Mouse (Mus musculus): ENCODE results near the gene Cib4. TPM values are rescaled to one million over a fixed set of nuclear protein-coding genes. Genes with fewer than 3 reads are reported as not detected.

Gene Cib4
- polyA plus RNA-seq, 1 experiment from 2014 or later: not detected

- 82% methylated on average over 5 of the region's 5 CpGs for WGBS
- no peak for ATAC-seq
- Histone ChIP-seq H3K9me3 (ENCODE audit: control insufficient read depth, low read length) (no peaks in the 10 kb centered on the region), H3K9ac (replicated peaks; ENCODE audit: low read depth, low read length) (no peak overlapping the region), H3K36me3 (ENCODE audit: control insufficient read depth, insufficient read depth) (no peaks in the 10 kb centered on the region), H3K27me3 (replicated peaks; ENCODE audit: control insufficient read depth, insufficient read depth, low read length) (no peaks in the 10 kb centered on the region), H3K4me3 (replicated peaks; ENCODE audit: low read length) (no peak overlapping the region), H3K4me2 (ENCODE audit: low read length) (no peak overlapping the region), H3K4me1 (replicated peaks; ENCODE audit: control insufficient read depth, insufficient read depth, low read length) (no peaks in the 10 kb centered on the region), H3K27ac (ENCODE audit: low read length) (no peak overlapping the region)
Measured at GRCm38 (mm10) chr5:30484591-30484990, 61.0 kb downstream of the Cib4 start.

GRCm38 (mm10) chr5:30483533-30483932 lies 62.1 kb downstream of the Cib4 start:
- H3K9ac ChIP-seq (replicated peaks; ENCODE audit: low read depth, low read length): no peak overlapping the region
- H3K4me3 ChIP-seq (replicated peaks; ENCODE audit: low read length): no peak overlapping the region
- H3K27me3 ChIP-seq (replicated peaks; ENCODE audit: control insufficient read depth, insufficient read depth, low read length): no peaks in the 10 kb centered on the region
- H3K9me3 ChIP-seq (ENCODE audit: control insufficient read depth, low read length): no peaks in the 10 kb centered on the region
- no peak overlapping the region for H3K4me2 ChIP-seq (ENCODE audit: low read length)
- no peak overlapping the region for H3K27ac ChIP-seq (ENCODE audit: low read length)
- no peaks in the 10 kb centered on the region for H3K36me3 ChIP-seq (ENCODE audit: control insufficient read depth, insufficient read depth)
- no peak for ATAC-seq
- WGBS: 86% methylated on average over 8 of the region's 8 CpGs
- H3K4me1 ChIP-seq (replicated peaks; ENCODE audit: control insufficient read depth, insufficient read depth, low read length): no peaks in the 10 kb centered on the region

DNA sequence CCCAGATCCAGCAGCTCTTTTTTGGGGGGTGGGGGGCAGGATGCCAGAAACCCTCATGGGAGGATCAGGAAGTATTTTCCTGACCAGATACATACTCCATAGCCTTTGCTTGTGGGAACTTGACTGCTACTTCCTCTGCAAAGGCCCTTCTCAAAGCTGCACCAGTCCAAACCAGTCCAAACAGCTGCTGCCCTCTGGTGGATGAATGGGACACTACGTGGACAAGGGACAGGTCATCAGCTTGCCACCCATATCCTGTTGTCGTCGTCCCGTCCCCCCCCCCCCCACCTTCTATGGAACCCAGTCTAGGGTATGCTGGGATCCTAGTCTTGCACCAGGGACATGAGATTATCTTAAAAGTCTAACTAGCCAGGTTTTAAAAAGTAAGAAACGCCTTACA lies 63.3 kb downstream of the Cib4 start:
- Histone ChIP-seq H3K27ac (ENCODE audit: low read length) (no peak overlapping the region), H3K4me1 (replicated peaks; ENCODE audit: control insufficient read depth, insufficient read depth, low read length) (no peaks in the 10 kb centered on the region), H3K36me3 (ENCODE audit: control insufficient read depth, insufficient read depth) (no peaks in the 10 kb centered on the region), H3K27me3 (replicated peaks; ENCODE audit: control insufficient read depth, insufficient read depth, low read length) (no peaks in the 10 kb centered on the region), H3K9ac (replicated peaks; ENCODE audit: low read depth, low read length) (no peak overlapping the region), H3K4me3 (replicated peaks; ENCODE audit: low read length) (no peak overlapping the region), H3K4me2 (ENCODE audit: low read length) (no peak overlapping the region), H3K9me3 (ENCODE audit: control insufficient read depth, low read length) (no peaks in the 10 kb centered on the region)
- WGBS: 29% methylated on average over 2 of the region's 5 CpGs
- ATAC-seq: 0 out of 2 replicates have a peak, but pooled peaks have one; percentile 26

- Histone ChIP-seq H3K4me3 (replicated peaks; ENCODE audit: low read length) (no peak overlapping the region), H3K27me3 (replicated peaks; ENCODE audit: control insufficient read depth, insufficient read depth, low read length) (no peaks in the 10 kb centered on the region), H3K4me1 (replicated peaks; ENCODE audit: control insufficient read depth, insufficient read depth, low read length) (no peaks in the 10 kb centered on the region), H3K36me3 (ENCODE audit: control insufficient read depth, insufficient read depth) (no peaks in the 10 kb centered on the region), H3K9ac (replicated peaks; ENCODE audit: low read depth, low read length) (no peak overlapping the region), H3K27ac (ENCODE audit: low read length) (no peak overlapping the region), H3K9me3 (ENCODE audit: control insufficient read depth, low read length) (no peaks in the 10 kb centered on the region), H3K4me2 (ENCODE audit: low read length) (no peak overlapping the region)
- ATAC-seq: no peak
- WGBS: 41% methylated on average over 10 of the region's 10 CpGs
Measured at GRCm38 (mm10) chr5:30476534-30476933, 69.1 kb downstream of the Cib4 start.

DNA sequence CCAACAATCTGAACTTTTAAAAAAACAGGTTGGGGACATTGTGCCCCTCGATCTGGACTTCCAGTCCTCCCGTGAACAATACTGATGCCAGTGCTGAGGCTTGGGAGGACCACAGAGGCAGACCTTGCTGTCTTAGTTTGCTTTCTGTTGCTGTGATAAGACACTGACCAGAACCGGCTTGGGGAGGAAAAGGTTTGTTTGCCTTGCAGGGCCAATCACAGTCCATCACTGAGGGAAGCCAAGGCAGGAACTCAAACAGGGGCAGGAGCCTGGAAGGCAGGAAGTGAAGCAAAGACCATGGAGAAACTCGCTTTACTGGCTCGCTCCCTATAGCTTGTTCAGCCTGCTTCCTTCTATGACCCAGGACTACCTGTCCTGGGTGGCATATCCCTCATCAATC lies 73.5 kb downstream of the Cib4 start:
- H3K9ac ChIP-seq (replicated peaks; ENCODE audit: low read depth, low read length): no peak overlapping the region
- no peak overlapping the region for H3K4me3 ChIP-seq (replicated peaks; ENCODE audit: low read length)
- H3K27me3 ChIP-seq (replicated peaks; ENCODE audit: control insufficient read depth, insufficient read depth, low read length): no peaks in the 10 kb centered on the region
- ATAC-seq: no peak
- H3K36me3 ChIP-seq (ENCODE audit: control insufficient read depth, insufficient read depth): no peaks in the 10 kb centered on the region
- H3K4me1 ChIP-seq (replicated peaks; ENCODE audit: control insufficient read depth, insufficient read depth, low read length): peaks cover 4% of the 10 kb centered on the region
- no peaks in the 10 kb centered on the region for H3K9me3 ChIP-seq (ENCODE audit: control insufficient read depth, low read length)
- no peak overlapping the region for H3K27ac ChIP-seq (ENCODE audit: low read length)
- H3K4me2 ChIP-seq (ENCODE audit: low read length): no peak overlapping the region
- 88% methylated on average over 5 of the region's 5 CpGs for WGBS

DNA sequence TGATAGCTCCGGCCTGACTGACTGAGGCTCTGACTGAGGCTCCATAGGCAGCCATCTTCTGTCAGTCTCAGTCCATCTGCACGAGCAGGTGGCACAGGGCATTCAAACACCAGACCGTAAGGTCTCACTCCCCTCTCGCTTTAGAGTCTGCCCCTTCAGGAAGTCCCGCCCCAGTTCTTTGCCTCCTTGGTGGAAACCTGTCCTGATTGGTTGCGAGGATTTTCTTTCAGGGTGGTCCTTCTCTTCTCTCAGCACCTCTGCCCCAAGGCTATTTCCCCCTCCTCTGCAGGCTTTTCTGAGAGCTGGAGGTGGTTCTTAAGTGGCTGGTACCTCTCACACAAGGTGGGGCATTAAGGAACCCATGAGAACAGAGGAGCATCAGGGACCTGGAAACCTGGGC lies 75.2 kb downstream of the Cib4 start:
- no peak for ATAC-seq

DNA sequence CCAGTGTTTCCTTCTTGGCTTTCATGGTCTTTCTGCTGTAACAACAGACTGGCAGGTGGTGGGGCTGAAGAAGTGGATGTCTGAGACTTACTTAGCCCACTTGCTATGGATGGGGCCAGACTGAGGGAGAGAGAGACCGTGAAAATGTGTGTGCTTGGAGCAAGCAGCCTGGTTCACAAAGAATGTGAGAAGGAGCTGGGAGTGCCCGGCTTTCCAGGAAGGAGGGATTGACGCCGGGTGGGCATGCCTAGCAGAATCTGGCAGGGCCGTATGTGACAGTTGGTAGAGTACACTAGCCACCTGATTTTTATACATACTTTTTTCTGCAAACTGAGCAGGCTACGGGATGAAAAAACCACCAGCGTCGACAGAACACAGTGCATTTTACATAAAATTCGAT lies 79.3 kb downstream of the Cib4 start:
- Histone ChIP-seq H3K9ac (replicated peaks; ENCODE audit: low read depth, low read length) (peak overlapping the region; percentile 42; the same call in 1 of the 2 replicates), H3K27me3 (replicated peaks; ENCODE audit: control insufficient read depth, insufficient read depth, low read length) (0 out of 2 replicates have a peak, but pooled peaks cover 3% of the 10 kb centered on the region), H3K4me2 (ENCODE audit: low read length) (peak overlapping the region; percentile 60), H3K4me3 (replicated peaks; ENCODE audit: low read length) (peak overlapping the region; percentile 39), H3K36me3 (ENCODE audit: control insufficient read depth, insufficient read depth) (no peaks in the 10 kb centered on the region), H3K4me1 (replicated peaks; ENCODE audit: control insufficient read depth, insufficient read depth, low read length) (peaks cover 25% of the 10 kb centered on the region), H3K27ac (ENCODE audit: low read length) (peak overlapping the region; percentile 9), H3K9me3 (ENCODE audit: control insufficient read depth, low read length) (no peaks in the 10 kb centered on the region)
- peak; percentile 65 for ATAC-seq
- WGBS: 25% methylated on average over 9 of the region's 9 CpGs

More for the DNA sequence above, 75.2 kb downstream of the Cib4 start:
- H3K27me3 ChIP-seq (replicated peaks; ENCODE audit: control insufficient read depth, insufficient read depth, low read length): 0 out of 2 replicates have a peak, but pooled peaks cover 2% of the 10 kb centered on the region
- 50% methylated on average over 6 of the region's 6 CpGs for WGBS
- H3K27ac ChIP-seq (ENCODE audit: low read length): no peak overlapping the region
- no peaks in the 10 kb centered on the region for H3K9me3 ChIP-seq (ENCODE audit: control insufficient read depth, low read length)
- H3K4me1 ChIP-seq (replicated peaks; ENCODE audit: control insufficient read depth, insufficient read depth, low read length): peaks cover 17% of the 10 kb centered on the region
- H3K4me2 ChIP-seq (ENCODE audit: low read length): no peak overlapping the region
- H3K9ac ChIP-seq (replicated peaks; ENCODE audit: low read depth, low read length): no peak overlapping the region
- no peaks in the 10 kb centered on the region for H3K36me3 ChIP-seq (ENCODE audit: control insufficient read depth, insufficient read depth)
- H3K4me3 ChIP-seq (replicated peaks; ENCODE audit: low read length): no peak overlapping the region

DNA sequence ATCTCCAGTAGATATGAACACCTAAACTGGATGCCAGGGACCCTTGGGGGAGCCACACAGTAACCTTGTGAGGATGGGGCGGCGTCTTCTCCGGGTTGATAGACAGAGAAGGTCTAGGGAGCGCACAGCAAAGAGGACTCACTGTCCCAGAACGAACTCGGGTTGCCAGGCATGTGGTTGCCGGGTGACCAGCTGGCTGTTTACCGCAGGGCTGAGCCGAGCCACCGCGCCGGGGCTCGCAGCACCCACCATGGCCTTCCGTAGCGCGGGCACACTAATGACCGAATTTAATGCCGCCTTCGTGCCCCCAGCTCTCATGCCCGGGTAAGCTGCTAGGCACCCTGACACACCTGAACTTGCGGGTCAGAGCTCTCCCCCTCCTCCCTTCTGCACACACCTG lies 79.8 kb downstream of the Cib4 start, which contains the start of gene 1700001C02Rik:
Gene 1700001C02Rik, plus strand, starts transcription at position 187 of the 400 bp plus-strand sequence.
- Histone ChIP-seq H3K27ac (ENCODE audit: low read length) (peak within 1 kb of the TSS; percentile 9), H3K9ac (replicated peaks; ENCODE audit: low read depth, low read length) (peak within 1 kb of the TSS; percentile 42; the same call in 1 of the 2 replicates), H3K27me3 (replicated peaks; ENCODE audit: control insufficient read depth, insufficient read depth, low read length) (0 out of 2 replicates have a peak, but pooled peaks cover 3% of the 10 kb centered on the region), H3K4me3 (replicated peaks; ENCODE audit: low read length) (peak within 1 kb of the TSS; percentile 39), H3K9me3 (ENCODE audit: control insufficient read depth, low read length) (no peaks in the 10 kb centered on the region), H3K36me3 (ENCODE audit: control insufficient read depth, insufficient read depth) (no peaks in the 10 kb centered on the region), H3K4me1 (replicated peaks; ENCODE audit: control insufficient read depth, insufficient read depth, low read length) (peaks cover 28% of the 10 kb centered on the region), H3K4me2 (ENCODE audit: low read length) (peak within 1 kb of the TSS; percentile 60)
- peak; percentile 15 for ATAC-seq
- WGBS: 16% methylated on average over 21 of the region's 21 CpGs

DNA sequence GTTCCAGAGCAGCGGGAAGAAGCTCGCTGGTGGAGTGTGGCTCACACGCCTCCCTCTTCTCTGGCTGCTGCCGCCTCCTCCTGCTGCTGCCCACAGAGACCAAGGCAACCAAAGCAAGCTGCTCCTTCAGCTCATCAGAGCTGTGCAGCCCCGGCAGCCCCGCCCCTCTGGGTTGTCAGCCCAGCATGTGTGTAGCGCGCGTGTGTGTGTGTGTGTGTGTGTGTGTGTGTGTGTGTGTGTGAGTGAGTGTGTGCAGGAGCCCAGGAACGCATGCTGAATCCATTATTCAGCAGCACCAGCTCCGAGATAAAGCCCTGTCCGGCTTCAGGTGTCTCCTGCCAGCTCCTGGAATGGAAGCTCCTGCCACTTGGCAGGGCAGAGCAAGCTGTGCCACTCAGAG lies 83.8 kb downstream of the Cib4 start, which contains the start of gene Otof:
Gene Otof, minus strand, starts transcription at position 112 of the 400 bp plus-strand sequence.
- peak; percentile 89 for ATAC-seq
- peaks cover 22% of the 10 kb centered on the region for H3K4me1 ChIP-seq (replicated peaks; ENCODE audit: control insufficient read depth, insufficient read depth, low read length)
- no peaks in the 10 kb centered on the region for H3K9me3 ChIP-seq (ENCODE audit: control insufficient read depth, low read length)
- H3K4me2 ChIP-seq (ENCODE audit: low read length): peak within 1 kb of the TSS; percentile 43
- H3K36me3 ChIP-seq (ENCODE audit: control insufficient read depth, insufficient read depth): no peaks in the 10 kb centered on the region
- H3K4me3 ChIP-seq (replicated peaks; ENCODE audit: low read length): peak within 1 kb of the TSS; percentile 13; the same call in 1 of the 2 replicates
- H3K9ac ChIP-seq (replicated peaks; ENCODE audit: low read depth, low read length): peak within 1 kb of the TSS; percentile 32
- 15% methylated on average over 12 of the region's 12 CpGs for WGBS
- 0 out of 2 replicates have a peak, but pooled peaks cover 3% of the 10 kb centered on the region for H3K27me3 ChIP-seq (replicated peaks; ENCODE audit: control insufficient read depth, insufficient read depth, low read length)
- H3K27ac ChIP-seq (ENCODE audit: low read length): no peak within 1 kb of the TSS

- Histone ChIP-seq H3K9me3 (ENCODE audit: control insufficient read depth, low read length) (no peaks in the 10 kb centered on the region), H3K4me2 (ENCODE audit: low read length) (no peak overlapping the region), H3K4me3 (replicated peaks; ENCODE audit: low read length) (no peak overlapping the region), H3K4me1 (replicated peaks; ENCODE audit: control insufficient read depth, insufficient read depth, low read length) (peaks cover 11% of the 10 kb centered on the region), H3K27me3 (replicated peaks; ENCODE audit: control insufficient read depth, insufficient read depth, low read length) (no peaks in the 10 kb centered on the region), H3K9ac (replicated peaks; ENCODE audit: low read depth, low read length) (no peak overlapping the region), H3K36me3 (ENCODE audit: control insufficient read depth, insufficient read depth) (no peaks in the 10 kb centered on the region), H3K27ac (ENCODE audit: low read length) (no peak overlapping the region)
- 37% methylated on average over 4 of the region's 4 CpGs for WGBS
- ATAC-seq: no peak
Measured at GRCm38 (mm10) chr5:30460155-30460554, 85.5 kb downstream of the Cib4 start.

Measured in forebrain, embryonic 16.5 days (tissue).